8 mouse cellular contexts compared by ENCODE assay signal in genomic region chr8:104534779-104535141, GRCm38 (mm10). TPM values are rescaled to one million over a fixed set of nuclear protein-coding genes. Genes with fewer than 3 reads are reported as not detected.
DNase-seq lines count a peak whose midpoint lies in the region; ATAC-seq and TF ChIP-seq lines count a peak whose summit lies in the region.

No protein-coding gene starts in this region.

- H3K27ac ChIP-seq in thymus, adult 2 months (ENCODE audit: control insufficient read depth, insufficient read depth, low read length): no peak overlapping the region
- H3K27ac ChIP-seq in liver, postnatal 0 days (ENCODE audit: low read depth): 0 out of 2 replicates have a peak overlapping the region, but pooled peaks have one; percentile 19

- peaks cover 12% of the 10 kb centered on the region for H3K4me1 ChIP-seq in thymus, adult 2 months (replicated peaks; ENCODE audit: control insufficient read depth, insufficient read depth, low read length)
- peaks cover 30% of the 10 kb centered on the region for H3K4me1 ChIP-seq in liver, postnatal 0 days (ENCODE audit: insufficient read depth)

- H3K4me2 ChIP-seq in liver, postnatal 0 days (ENCODE audit: low read depth, low read length): peak overlapping the region; percentile 96

- peaks cover 3% of the 10 kb centered on the region; the same call in 1 of the 2 replicates for H3K36me3 ChIP-seq in thymus, adult 2 months (ENCODE audit: control insufficient read depth, insufficient read depth, low read length)
- H3K36me3 ChIP-seq in liver, postnatal 0 days (replicated peaks; ENCODE audit: insufficient read depth, low read length): peaks cover 2% of the 10 kb centered on the region; the same call in 1 of the 2 replicates

- DNase-seq in adrenal gland, adult 8-10 months: peak; percentile 36
- no peak for DNase-seq in adrenal gland, postnatal 4 days (ENCODE audit: low spot score in 2 of 2)
- DNase-seq in thymus, adult 2 months: no peak
- DNase-seq in thymus, postnatal 14 days: no peak
- peak; percentile 54 for DNase-seq in liver, postnatal 0 days
- DNase-seq in spleen, postnatal 10 days (ENCODE audit: low spot score in 2 of 2): peak; percentile 43 to 46
- no peak for DNase-seq in layer of hippocampus, adult 9-10 months (ENCODE audit: low spot score)

- peak overlapping the region; percentile 93 for H3K9ac ChIP-seq in liver, postnatal 0 days (replicated peaks)

- peak; percentile 65 to 76 for ATAC-seq in hematopoietic stem cell, adult 5-6 weeks (replicated peaks in 1 of 2; ENCODE audit: insufficient read depth in 1 of 2, low FRiP score in 2 of 2, low TSS enrichment in 1 of 2, low read depth in 1 of 2, poor library complexity in 2 of 2, severe bottlenecking in 2 of 2)
- ATAC-seq in liver, postnatal 0 days: peak; percentile 52

- no peak for TF ChIP-seq EP300 in liver, postnatal 0 days (IDR thresholded peaks at IDR 0.05; ENCODE audit: low read depth)

- H3K9me3 ChIP-seq in liver, postnatal 0 days (ENCODE audit: low read length): no peaks in the 10 kb centered on the region

- no peak for TF ChIP-seq POLR2A in thymus, adult 2 months (IDR thresholded peaks at IDR 0.05; ENCODE audit: control insufficient read depth, extremely low read depth, insufficient read depth, low read length, poor library complexity)

- WGBS in thymus, adult 2 months: under 1% methylated on average over 9 of the region's 9 CpGs
- 3% methylated on average over 9 of the region's 9 CpGs for WGBS in liver, postnatal 0 days (ENCODE audit: insufficient replicate concordance)

- H3K4me3 ChIP-seq in thymus, adult 2 months (ENCODE audit: control insufficient read depth, insufficient read depth, low read length): peak overlapping the region; percentile 42
- peak overlapping the region; percentile 90 for H3K4me3 ChIP-seq in liver, postnatal 0 days (ENCODE audit: low read depth, low read length)

- TF ChIP-seq CTCF in thymus, adult 2 months (IDR thresholded peaks at IDR 0.05; ENCODE audit: borderline replicate concordance, control insufficient read depth, extremely low read depth, insufficient read depth, low read length, poor library complexity): no peak
- TF ChIP-seq CTCF in liver, postnatal 0 days (IDR thresholded peaks at IDR 0.05; ENCODE audit: low read depth): no peak

- H3K27me3 ChIP-seq in thymus, adult 2 months (ENCODE audit: control insufficient read depth, insufficient read depth, low read length): no peaks in the 10 kb centered on the region; the same call in 1 of the 2 replicates
- no peaks in the 10 kb centered on the region; the same call in 1 of the 2 replicates for H3K27me3 ChIP-seq in liver, postnatal 0 days (ENCODE audit: insufficient read depth, low read length)

RNA-seq across cellular contexts. Expression of gene Car7, which starts 0.3 kb away (rescaled TPM):
- 1 to 10 TPM; 1.7 to 5.6 (median 3.2) TPM for total RNA-seq in adrenal gland, adult 8-10 months (2022)
- total RNA-seq in adrenal gland, postnatal 4 days (2021): 1 to 10 TPM; 1.7 to 2.0 TPM
- polyA plus RNA-seq in thymus, adult 2 months (2012; rRNA removed): 2.4 and 2.8 TPM in 2 replicates
- 0.79 and 1.4 TPM in 2 replicates for total RNA-seq in hematopoietic stem cell, adult 5-6 weeks (2017)
- 2.1 and 3.5 TPM in 2 replicates for polyA plus RNA-seq in liver, postnatal 0 days (2015; fragmentation: Nextera tagmentation; extraction: Ambion mirVana)

RNA-seq across cellular contexts. Expression of gene Nae1, which starts 0.3 kb away (rescaled TPM):
- total RNA-seq in adrenal gland, adult 8-10 months (2022): 10 to 100 TPM; 40.5 to 66.3 (median 47.3) TPM
- 10 to 100 TPM; 39.6 to 48.0 TPM for total RNA-seq in adrenal gland, postnatal 4 days (2021)
- 8.9 and 14.3 TPM in 2 replicates for polyA plus RNA-seq in thymus, adult 2 months (2012; rRNA removed)
- 72.7 and 118 TPM in 2 replicates for total RNA-seq in hematopoietic stem cell, adult 5-6 weeks (2017)
- polyA plus RNA-seq in liver, postnatal 0 days (2015; fragmentation: Nextera tagmentation; extraction: Ambion mirVana): 24.3 and 24.4 TPM in 2 replicates

RNA-seq across cellular contexts. Expression of gene Terb1, which starts 25.1 kb away (rescaled TPM):
- total RNA-seq in adrenal gland, adult 8-10 months (2022): under 1 TPM in 2 of 4 experiments, not detected in 2; 0.16 to 0.52 TPM
- under 1 TPM; 0.11 to 0.39 TPM for total RNA-seq in adrenal gland, postnatal 4 days (2021)
- polyA plus RNA-seq in thymus, adult 2 months (2012; rRNA removed): 0.03 and 0.08 TPM in 2 replicates
- not detected in 2 replicates for total RNA-seq in hematopoietic stem cell, adult 5-6 weeks (2017)
- polyA plus RNA-seq in liver, postnatal 0 days (2015; fragmentation: Nextera tagmentation; extraction: Ambion mirVana): 0.05 and 0.06 TPM in 2 replicates

RNA-seq across cellular contexts. Expression of gene Pdp2, which starts 56.5 kb away (rescaled TPM):
- 10 to 100 TPM; 31.7 to 43.6 (median 38.0) TPM for total RNA-seq in adrenal gland, adult 8-10 months (2022)
- total RNA-seq in adrenal gland, postnatal 4 days (2021): 10 to 100 TPM; 17.0 to 17.6 TPM
- 6.0 and 6.4 TPM in 2 replicates for polyA plus RNA-seq in thymus, adult 2 months (2012; rRNA removed)
- 13.0 and 13.9 TPM in 2 replicates for total RNA-seq in hematopoietic stem cell, adult 5-6 weeks (2017)
- polyA plus RNA-seq in liver, postnatal 0 days (2015; fragmentation: Nextera tagmentation; extraction: Ambion mirVana): 10.0 and 10.1 TPM in 2 replicates

Comparison
In these comparisons a context has a peak if more than half of its experiments do, and no peak if none do; other contexts are left out.
1. DNase-seq: peak in adrenal gland, adult 8-10 months (single experiment), liver, postnatal 0 days (single experiment) and spleen, postnatal 10 days (2 of 2); none in adrenal gland, postnatal 4 days (0 of 2), thymus, adult 2 months (single experiment), thymus, postnatal 14 days (single experiment) and layer of hippocampus, adult 9-10 months (single experiment).